9 mouse cellular contexts compared by ENCODE assay signal in the genomic region with DNA sequence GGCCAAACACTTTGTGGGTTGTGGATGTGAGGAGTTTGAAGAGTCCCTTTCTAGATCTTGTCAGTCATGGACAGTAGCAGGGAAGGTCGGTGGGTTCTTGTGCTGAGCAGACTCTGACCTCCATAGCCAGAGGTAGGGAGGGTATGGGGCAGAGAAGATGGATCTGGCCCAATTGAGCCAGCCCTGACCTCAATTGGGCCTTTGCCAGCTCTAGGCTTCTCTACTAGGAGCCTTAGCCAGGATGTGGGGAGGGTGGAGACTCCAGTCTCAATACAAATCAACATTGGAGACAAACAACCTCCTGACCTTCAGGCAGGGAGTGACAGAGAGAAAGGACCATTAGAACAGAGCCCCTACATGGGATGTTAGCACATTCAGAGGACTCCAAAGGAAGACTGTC. TPM values are rescaled to one million over a fixed set of nuclear protein-coding genes. Genes with fewer than 3 reads are reported as not detected.
DNase-seq lines count a peak whose midpoint lies in the region; ATAC-seq lines count a peak whose summit lies in the region.
"Had no signal": no experiment of that assay in that cellular context is flagged by ENCODE, and none has a peak within 500 bp of the region (broad histone marks: within the 10 kb centered on the region; RNA-seq: fewer than 3 reads in every experiment).

No protein-coding gene starts in this region.

- no peak for DNase-seq in neural tube, embryonic 11.5 days (ENCODE audit: low spot score)
- DNase-seq in neural tube, embryonic 10.5 days (ENCODE audit: extremely low spot score, low spot score): no peak
- peak; percentile 35 for DNase-seq in gastrocnemius, postnatal 10 days
- DNase-seq in intestine, embryonic 14.5 days (ENCODE audit: low spot score): no peak
- peak; percentile 65 to 80 for DNase-seq in lung, adult 18-20 months
- DNase-seq in layer of hippocampus, adult 9-11 months: no peak
- DNase-seq in left cerebral cortex, postnatal 4 days: no peak

- intact Hi-C loops in left cerebral cortex, postnatal 4 days (cut with DNase I): no loop called here

- H3K4me1 ChIP-seq in neural tube, embryonic 11.5 days (ENCODE audit: control insufficient read depth, insufficient read depth, low read length): peaks cover 2% of the 10 kb centered on the region; the same call in 1 of the 2 replicates
- peaks cover 7% of the 10 kb centered on the region; the same call in 1 of the 2 replicates for H3K4me1 ChIP-seq in intestine, embryonic 14.5 days (replicated peaks; ENCODE audit: control insufficient read depth, insufficient read depth, low read length)
- H3K4me1 ChIP-seq in stomach, embryonic 14.5 days (ENCODE audit: control insufficient read depth, insufficient read depth, low read length): peaks cover 6% of the 10 kb centered on the region

- H3K4me2 ChIP-seq in neural tube, embryonic 11.5 days (ENCODE audit: low read depth): peak overlapping the region; percentile 62
- H3K4me2 ChIP-seq in intestine, embryonic 14.5 days (ENCODE audit: low read length): peak overlapping the region; percentile 92
- peak overlapping the region; percentile 75 for H3K4me2 ChIP-seq in stomach, embryonic 14.5 days (replicated peaks; ENCODE audit: low read depth, low read length)

- no peak overlapping the region for H3K27ac ChIP-seq in neural tube, embryonic 11.5 days (ENCODE audit: low read depth, low read length)
- H3K27ac ChIP-seq in intestine, embryonic 14.5 days (ENCODE audit: low read depth): no peak overlapping the region
- no peak overlapping the region for H3K27ac ChIP-seq in stomach, embryonic 14.5 days (ENCODE audit: low read length)

- H3K27me3 ChIP-seq in neural tube, embryonic 11.5 days (ENCODE audit: control insufficient read depth, insufficient read depth, low read length): no peaks in the 10 kb centered on the region
- H3K27me3 ChIP-seq in intestine, embryonic 14.5 days (replicated peaks; ENCODE audit: control insufficient read depth, insufficient read depth, low read length): no peaks in the 10 kb centered on the region
- H3K27me3 ChIP-seq in stomach, embryonic 14.5 days (ENCODE audit: control insufficient read depth, insufficient read depth, low read length): no peaks in the 10 kb centered on the region

- H3K36me3 ChIP-seq in neural tube, embryonic 11.5 days (ENCODE audit: control insufficient read depth, insufficient read depth, low read length): no peaks in the 10 kb centered on the region
- H3K36me3 ChIP-seq in intestine, embryonic 14.5 days (ENCODE audit: control insufficient read depth, insufficient read depth, low read length): 0 out of 2 replicates have a peak, but pooled peaks cover 2% of the 10 kb centered on the region
- H3K36me3 ChIP-seq in stomach, embryonic 14.5 days (ENCODE audit: control insufficient read depth, insufficient read depth, low read length): no peaks in the 10 kb centered on the region

- 0 out of 2 replicates have a peak overlapping the region, but pooled peaks have one; percentile 15 for H3K9ac ChIP-seq in neural tube, embryonic 11.5 days (ENCODE audit: low read length)
- peak overlapping the region; percentile 46 for H3K9ac ChIP-seq in intestine, embryonic 14.5 days (ENCODE audit: low read length)
- H3K9ac ChIP-seq in stomach, embryonic 14.5 days (replicated peaks; ENCODE audit: low read depth, low read length): peak overlapping the region; percentile 38; the same call in 1 of the 2 replicates

- 47% methylated on average over 1 of the region's 1 CpGs for WGBS in neural tube, embryonic 11.5 days
- 30% methylated on average over 1 of the region's 1 CpGs for WGBS in intestine, embryonic 14.5 days
- WGBS in stomach, embryonic 14.5 days: 25% methylated on average over 1 of the region's 1 CpGs

- no peaks in the 10 kb centered on the region for H3K9me3 ChIP-seq in neural tube, embryonic 11.5 days (ENCODE audit: control insufficient read depth, low read length)
- no peaks in the 10 kb centered on the region for H3K9me3 ChIP-seq in intestine, embryonic 14.5 days (ENCODE audit: control insufficient read depth, low read length)
- H3K9me3 ChIP-seq in stomach, embryonic 14.5 days (ENCODE audit: control insufficient read depth, low read depth, low read length): no peaks in the 10 kb centered on the region

- no peak for ATAC-seq in neural tube, embryonic 11.5 days (ENCODE audit: insufficient read depth, low FRiP score, low TSS enrichment)
- 0 out of 2 replicates have a peak, but pooled peaks have one; percentile 20 for ATAC-seq in intestine, embryonic 14.5 days (replicated peaks; ENCODE audit: low FRiP score, low TSS enrichment, low read depth)
- no peak for ATAC-seq in stomach, embryonic 14.5 days (ENCODE audit: insufficient number of reproducible peaks, insufficient read depth, low FRiP score, low read depth)

- peak overlapping the region; percentile 25 for H3K4me3 ChIP-seq in neural tube, embryonic 11.5 days (ENCODE audit: low read depth, low read length)
- peak overlapping the region; percentile 37 for H3K4me3 ChIP-seq in intestine, embryonic 14.5 days (ENCODE audit: low read depth, low read length)
- H3K4me3 ChIP-seq in stomach, embryonic 14.5 days (ENCODE audit: low read depth, low read length): peak overlapping the region; percentile 31

RNA-seq across cellular contexts. Expression of a gene that starts 1.0 kb away (rescaled TPM):
- polyA plus RNA-seq in neural tube, embryonic 11.5 days (2014; fragmentation: Nextera tagmentation; extraction: Ambion mirVana): 11.2 and 12.7 TPM in 2 replicates
- total RNA-seq in gastrocnemius, postnatal 10 days (2021): 10 to 100 TPM; 15.8 to 17.9 TPM
- 27.7 and 30.3 TPM in 2 replicates for polyA plus RNA-seq in intestine, embryonic 14.5 days (2014; fragmentation: Nextera tagmentation; extraction: Ambion mirVana)
- 31.2 and 33.5 TPM in 2 replicates for polyA plus RNA-seq in stomach, embryonic 14.5 days (2014; fragmentation: Nextera tagmentation; extraction: Ambion mirVana)
- total RNA-seq in left cerebral cortex, postnatal 4 days (2021): 10 to 100 TPM in 1 of 2 experiments, 1 to 10 TPM in 1; 9.7 to 12.2 TPM

RNA-seq across cellular contexts. Expression of a gene that starts 1.1 kb away (rescaled TPM):
- polyA plus RNA-seq in neural tube, embryonic 11.5 days (2014; fragmentation: Nextera tagmentation; extraction: Ambion mirVana): 4.6 and 8.4 TPM in 2 replicates
- 10 to 100 TPM; 37.5 to 44.2 TPM for total RNA-seq in gastrocnemius, postnatal 10 days (2021)
- polyA plus RNA-seq in intestine, embryonic 14.5 days (2014; fragmentation: Nextera tagmentation; extraction: Ambion mirVana): 50.7 and 66.8 TPM in 2 replicates
- polyA plus RNA-seq in stomach, embryonic 14.5 days (2014; fragmentation: Nextera tagmentation; extraction: Ambion mirVana): 46.8 and 48.5 TPM in 2 replicates
- total RNA-seq in left cerebral cortex, postnatal 4 days (2021): 10 to 100 TPM; 25.2 to 25.4 TPM

RNA-seq across cellular contexts. Expression of a gene that starts 5.9 kb away (rescaled TPM):
- polyA plus RNA-seq in neural tube, embryonic 11.5 days (2014; fragmentation: Nextera tagmentation; extraction: Ambion mirVana): 133 and 134 TPM in 2 replicates
- total RNA-seq in gastrocnemius, postnatal 10 days (2021): 100 to 1,000 TPM; 103 to 108 TPM
- 86.4 and 87.0 TPM in 2 replicates for polyA plus RNA-seq in intestine, embryonic 14.5 days (2014; fragmentation: Nextera tagmentation; extraction: Ambion mirVana)
- polyA plus RNA-seq in stomach, embryonic 14.5 days (2014; fragmentation: Nextera tagmentation; extraction: Ambion mirVana): 97.4 and 98.2 TPM in 2 replicates
- total RNA-seq in left cerebral cortex, postnatal 4 days (2021): 100 to 1,000 TPM; 193 to 199 TPM

RNA-seq across cellular contexts. Expression of a gene that starts 11.4 kb away (rescaled TPM):
- polyA plus RNA-seq in neural tube, embryonic 11.5 days (2014; fragmentation: Nextera tagmentation; extraction: Ambion mirVana): not detected in 2 replicates
- total RNA-seq in gastrocnemius, postnatal 10 days (2021): under 1 TPM in 1 of 2 experiments, not detected in 1; 0.23 TPM
- polyA plus RNA-seq in intestine, embryonic 14.5 days (2014; fragmentation: Nextera tagmentation; extraction: Ambion mirVana): 0.91 and 1.0 TPM in 2 replicates
- polyA plus RNA-seq in stomach, embryonic 14.5 days (2014; fragmentation: Nextera tagmentation; extraction: Ambion mirVana): 14.0 and 17.0 TPM in 2 replicates
- total RNA-seq in left cerebral cortex, postnatal 4 days (2021): not detected

RNA-seq across cellular contexts. Expression of a gene that starts 21.8 kb away (rescaled TPM):
- 39.2 and 40.0 TPM in 2 replicates for polyA plus RNA-seq in neural tube, embryonic 11.5 days (2014; fragmentation: Nextera tagmentation; extraction: Ambion mirVana)
- 100 to 1,000 TPM; 124 to 128 TPM for total RNA-seq in gastrocnemius, postnatal 10 days (2021)
- 107 and 121 TPM in 2 replicates for polyA plus RNA-seq in intestine, embryonic 14.5 days (2014; fragmentation: Nextera tagmentation; extraction: Ambion mirVana)
- polyA plus RNA-seq in stomach, embryonic 14.5 days (2014; fragmentation: Nextera tagmentation; extraction: Ambion mirVana): 244 and 247 TPM in 2 replicates
- total RNA-seq in left cerebral cortex, postnatal 4 days (2021): 10 to 100 TPM; 46.9 to 51.6 TPM
- total RNA-seq: neutrophil, adult 5-6 weeks had no signal

Comparison
In these comparisons a context has a peak if more than half of its experiments do, and no peak if none do; other contexts are left out.
1. DNase-seq: peak in gastrocnemius, postnatal 10 days (single experiment) and lung, adult 18-20 months (2 of 2); none in neural tube, embryonic 11.5 days (single experiment), neural tube, embryonic 10.5 days (single experiment), intestine, embryonic 14.5 days (single experiment), layer of hippocampus, adult 9-11 months (single experiment) and left cerebral cortex, postnatal 4 days (single experiment).
2. Peak in every context shown above with its lines, with median percentiles within 50 percentile points of each other: H3K4me2 ChIP-seq, H3K4me3 ChIP-seq and H3K9ac ChIP-seq.